In the genomic region with DNA sequence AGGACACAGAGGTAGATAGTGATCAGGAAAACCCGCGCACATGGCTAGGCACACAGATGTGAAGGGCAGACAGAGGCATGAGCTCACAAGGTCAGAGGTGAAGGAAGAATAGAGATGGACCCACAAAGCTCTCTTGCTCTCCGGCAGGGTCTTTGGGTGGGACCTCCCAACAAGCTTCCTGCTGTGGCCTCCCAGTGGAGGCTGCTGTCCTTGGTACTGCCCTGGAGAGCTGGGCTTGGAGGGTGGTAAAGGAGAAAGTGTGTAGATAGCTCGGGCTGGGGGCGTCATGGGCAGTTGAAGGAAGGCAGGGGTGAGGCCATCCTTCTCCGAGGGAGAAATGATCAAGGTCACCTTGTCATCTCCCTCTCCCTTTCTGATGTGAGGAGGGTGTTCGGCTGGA, we compare ENCODE assay signal across 10 mouse cellular contexts. TPM values are rescaled to one million over a fixed set of nuclear protein-coding genes. Genes with fewer than 3 reads are reported as not detected.
DNase-seq lines count a peak whose midpoint lies in the region; ATAC-seq and TF ChIP-seq lines count a peak whose summit lies in the region.
"Had no signal": no experiment of that assay in that cellular context is flagged by ENCODE, and none has a peak within 500 bp of the region (broad histone marks: within the 10 kb centered on the region; RNA-seq: fewer than 3 reads in every experiment).

No protein-coding gene starts in this region.

- peak; percentile 5; the same call in 1 of the 2 replicates for ATAC-seq in hindbrain, embryonic 16.5 days
- ATAC-seq: Patski had no signal

- intact Hi-C loops in left cerebral cortex, adult 2 months (cut with DNase I), result no loop called here
- intact Hi-C loops in left cerebral cortex, postnatal 4 days (cut with DNase I), result no loop called here

- no peaks in the 10 kb centered on the region for H3K9me3 ChIP-seq in hindbrain, embryonic 16.5 days (ENCODE audit: control insufficient read depth, low read length)
- H3K9me3 ChIP-seq: limb, embryonic 13.5 days had no signal

- peak overlapping the region; percentile 34 for H3K4me2 ChIP-seq in hindbrain, embryonic 16.5 days (ENCODE audit: low read length)
- H3K4me2 ChIP-seq: limb, embryonic 13.5 days had no signal

- peak overlapping the region; percentile 44; the same call in 1 of the 2 replicates for H3K9ac ChIP-seq in hindbrain, embryonic 16.5 days (ENCODE audit: low read depth, low read length)
- H3K9ac ChIP-seq: limb, embryonic 13.5 days had no signal

- peaks cover 45% of the 10 kb centered on the region for H3K4me1 ChIP-seq in hindbrain, embryonic 16.5 days (ENCODE audit: control insufficient read depth, insufficient read depth, low read depth, low read length)
- H3K4me1 ChIP-seq in olfactory bulb, adult 2 months (ENCODE audit: control insufficient read depth, insufficient read depth, low read length), result peaks cover 71% of the 10 kb centered on the region

- DNase-seq in left cerebral cortex, adult 2 months (ENCODE audit: extremely low spot score in 1 of 2, low spot score in 2 of 2), result no peak
- no peak for DNase-seq in left cerebral cortex, postnatal 4 days
- peak; percentile 42 for DNase-seq in embryo, embryonic 9.5 days (ENCODE audit: extremely low spot score)
- DNase-seq in gastrocnemius, postnatal 25 days, result no peak
- DNase-seq in right cerebral cortex, adult 18-20 months, result no peak
- DNase-seq: thymus, adult 2 months had no signal

- H3K36me3 ChIP-seq in hindbrain, embryonic 16.5 days (ENCODE audit: control insufficient read depth, insufficient read depth, low read length), result peaks cover 4% of the 10 kb centered on the region; the same call in 1 of the 2 replicates
- H3K36me3 ChIP-seq: limb, embryonic 13.5 days had no signal

- H3K27ac ChIP-seq in left cerebral cortex, adult 2 months, result peak overlapping the region; percentile 53
- H3K27ac ChIP-seq in hindbrain, embryonic 16.5 days (ENCODE audit: low read depth, low read length), result peak overlapping the region; percentile 79
- peak overlapping the region; percentile 48 for H3K27ac ChIP-seq in olfactory bulb, adult 2 months (ENCODE audit: insufficient read depth, low read depth, low read length)
- H3K27ac ChIP-seq: limb, embryonic 13.5 days had no signal

- no peak for TF ChIP-seq CTCF in left cerebral cortex, adult 2 months (IDR thresholded peaks at IDR 0.05)
- TF ChIP-seq CTCF in olfactory bulb, adult 2 months (IDR thresholded peaks at IDR 0.05; ENCODE audit: insufficient read depth, low read depth, low read length), result no peak

- 42% methylated on average over 7 of the region's 7 CpGs for whole genome bisulfite sequencing in hindbrain, embryonic 16.5 days
- 68% methylated on average over 7 of the region's 7 CpGs for WGBS in olfactory bulb, adult 2 months

- no peak for TF ChIP-seq POLR2A in olfactory bulb, adult 2 months (IDR thresholded peaks at IDR 0.05; ENCODE audit: insufficient read depth, low read depth, low read length)

- H3K4me3 ChIP-seq in left cerebral cortex, adult 2 months, result no peak overlapping the region
- no peak overlapping the region for H3K4me3 ChIP-seq in hindbrain, embryonic 16.5 days (ENCODE audit: low read length)
- H3K4me3 ChIP-seq in olfactory bulb, adult 2 months (ENCODE audit: insufficient read depth, low read depth, low read length), result no peak overlapping the region
- H3K4me3 ChIP-seq: limb, embryonic 13.5 days had no signal

- no peaks in the 10 kb centered on the region for H3K27me3 ChIP-seq in hindbrain, embryonic 16.5 days (replicated peaks; ENCODE audit: control insufficient read depth, insufficient read depth, low read length)
- H3K27me3 ChIP-seq: Patski had no signal

RNA-seq across cellular contexts. Expression of gene Igsf9b, which starts 9.0 kb away (rescaled TPM):
- 10 to 100 TPM; 74.8 to 89.1 TPM for total RNA-seq in left cerebral cortex, adult 2 months (2021)
- total RNA-seq in left cerebral cortex, postnatal 4 days (2021), result 10 to 100 TPM; 38.0 to 41.0 TPM
- 25.6 and 26.8 TPM in 2 replicates for polyA plus RNA-seq in hindbrain, embryonic 16.5 days (2015; fragmentation: Nextera tagmentation; extraction: Ambion mirVana)
- not detected in 2 replicates for polyA plus RNA-seq in olfactory bulb, adult 2 months (2012; ENCODE audit: insufficient read depth, insufficient read length, low replicate concordance, missing spikeins)
- 1 to 10 TPM; 2.0 to 5.8 TPM for total RNA-seq in gastrocnemius, postnatal 25 days (2021)

Comparison
In these comparisons a context has a peak if more than half of its experiments do, and no peak if none do; other contexts are left out.
1. RNA of gene Igsf9b, which starts 9.0 kb away (total RNA-seq): 74.8 to 89.1 TPM in left cerebral cortex, adult 2 months and 38.0 to 41.0 TPM in left cerebral cortex, postnatal 4 days; 2.0 to 5.8 TPM in gastrocnemius, postnatal 25 days; every median in the first group is over 4 times any median in the second.
2. Peak in every context shown above with its lines, with median percentiles within 50 percentile points of each other: H3K27ac ChIP-seq.